Mouse (Mus musculus) kidney, embryonic 15.5 days (tissue): ENCODE measurements at regions not wholly inside any gene's neighbourhood (a gene's known extent, or its start where the extent isn't known, plus 50 kb on each side); places are given as distances from the start of the nearest gene placed in this dataset.

Experiments
- ATAC-seq: fragments of 200-750 bp; cut with Nextera tagmentation; replicated peaks from 2 replicates; pipeline ENCODE4 v1.8.0; 2017; ENCODE audit warnings: moderate TSS enrichment; ENCODE audit not compliant: low FRiP score
- H3K27ac ChIP-seq: fragments of 300-500 bp; sonication (generic); 2 replicates; pipeline ENCODE4 v1.5.1; 2015; ENCODE audit warnings: mild to moderate bottlenecking, inconsistent platforms
- H3K27me3 ChIP-seq: fragments of 300-500 bp; sonication (generic); 2 replicates; pipeline ENCODE4 v1.6.1; 2015; ENCODE audit warnings: inconsistent platforms
- H3K36me3 ChIP-seq: fragments of 300-500 bp; sonication (generic); 2 replicates; pipeline ENCODE4 v1.6.1; 2015; ENCODE audit warnings: inconsistent platforms
- H3K4me1 ChIP-seq: fragments of 300-500 bp; sonication (generic); 2 replicates; pipeline ENCODE4 v1.6.1; 2015; ENCODE audit warnings: inconsistent platforms
- H3K4me2 ChIP-seq: fragments of 300-500 bp; sonication (generic); 2 replicates; pipeline ENCODE4 v1.6.1; 2015; ENCODE audit warnings: moderate library complexity, mild to moderate bottlenecking, inconsistent platforms
- H3K4me3 ChIP-seq: fragments of 300-500 bp; sonication (generic); replicated peaks from 2 replicates; pipeline ENCODE4 v1.5.1; 2015; ENCODE audit warnings: mild to moderate bottlenecking, inconsistent platforms
- H3K9ac ChIP-seq: fragments of 300-500 bp; sonication (generic); 2 replicates; pipeline ENCODE4 v1.6.1; 2015; ENCODE audit warnings: mild to moderate bottlenecking, inconsistent platforms
- H3K9me3 ChIP-seq: fragments of 300-500 bp; sonication (generic); replicated peaks from 2 replicates; pipeline ENCODE4 v1.6.1; 2016; ENCODE audit warnings: inconsistent platforms
- WGBS: fragments of 180-500 bp; shearing (Covaris S2); methylation state at CpG from one replicate; pipeline ENCODE4 v1.1.7; 2015; ENCODE audit warnings: mixed read lengths; 5-methylcytosine and 5-hydroxymethylcytosine counted together

DNA sequence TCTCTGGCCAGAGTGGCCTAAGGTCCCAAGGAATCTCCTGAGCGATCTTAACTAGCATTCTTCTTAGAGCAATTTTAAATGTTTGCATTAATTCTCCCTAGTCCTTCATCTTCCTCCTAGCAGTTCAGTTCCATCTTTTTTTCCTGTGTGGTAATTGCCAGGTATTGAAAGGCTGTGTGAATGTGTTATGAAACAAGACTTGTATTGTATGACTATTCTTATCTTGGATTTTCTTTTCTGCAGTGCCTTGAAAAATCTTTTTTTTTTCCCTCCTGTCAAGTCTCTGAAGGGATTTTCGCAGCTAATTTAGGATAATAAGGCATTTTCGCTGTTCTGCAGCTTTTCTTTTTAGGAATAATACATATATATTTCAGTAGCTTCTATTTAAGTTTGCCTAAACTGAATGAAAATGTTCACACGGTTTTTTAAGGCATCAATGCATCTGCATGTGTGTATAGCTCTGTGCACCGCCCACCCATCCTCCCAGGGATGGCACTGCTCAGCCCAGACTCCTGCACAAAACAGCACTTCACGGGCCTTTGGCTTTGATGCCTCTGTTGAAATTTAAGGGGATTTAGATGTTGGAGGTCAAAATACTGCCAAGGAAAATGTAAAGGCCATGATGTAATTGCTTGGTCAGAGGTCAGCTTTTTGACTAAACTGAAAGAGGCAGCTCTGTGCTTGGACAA lies 132.4 kb downstream of the Fgf9 start:
- 67% methylated on average over 6 of the region's 6 CpGs for WGBS
- Histone ChIP-seq H3K9ac (no peak overlapping the region), H3K4me2 (no peak overlapping the region)

DNA sequence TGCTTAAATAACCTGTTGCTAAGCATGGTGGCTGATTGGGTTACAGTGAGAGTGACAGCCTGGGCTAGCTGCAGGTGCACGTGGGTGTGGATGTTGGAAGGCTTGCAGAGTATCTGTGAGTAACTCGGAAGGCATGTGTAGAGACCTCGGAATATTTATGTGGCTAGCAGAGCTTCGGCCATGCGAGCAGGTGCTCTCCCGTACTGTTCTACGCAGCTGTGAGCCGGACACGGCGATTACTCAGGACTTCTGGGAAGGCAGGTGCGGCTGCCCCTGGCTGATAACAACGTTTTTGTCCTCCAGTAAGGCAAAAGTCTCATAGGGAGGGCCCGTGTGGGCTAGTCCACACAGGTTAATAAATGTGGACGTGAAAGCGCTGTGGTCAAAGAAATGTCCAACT lies 119.6 kb downstream of the Fgf9 start:
- ATAC-seq: 0 out of 2 replicates have a peak, but pooled peaks have one; percentile 25
- no peak overlapping the region for H3K4me3 ChIP-seq
- H3K4me2 ChIP-seq: no peak overlapping the region
- H3K9me3 ChIP-seq: no peaks in the 10 kb centered on the region
- no peak overlapping the region for H3K9ac ChIP-seq
- H3K36me3 ChIP-seq: no peaks in the 10 kb centered on the region
- H3K27ac ChIP-seq: no peak overlapping the region
- no peaks in the 10 kb centered on the region for H3K27me3 ChIP-seq
- no peaks in the 10 kb centered on the region for H3K4me1 ChIP-seq
- 68% methylated on average over 15 of the region's 15 CpGs for WGBS

More for the DNA sequence above, 132.4 kb downstream of the Fgf9 start:
- Histone ChIP-seq H3K4me3 (no peak overlapping the region), H3K36me3 (no peaks in the 10 kb centered on the region), H3K4me1 (no peaks in the 10 kb centered on the region), H3K9me3 (no peaks in the 10 kb centered on the region), H3K27ac (no peak overlapping the region), H3K27me3 (no peaks in the 10 kb centered on the region)
- no peak for ATAC-seq

DNA sequence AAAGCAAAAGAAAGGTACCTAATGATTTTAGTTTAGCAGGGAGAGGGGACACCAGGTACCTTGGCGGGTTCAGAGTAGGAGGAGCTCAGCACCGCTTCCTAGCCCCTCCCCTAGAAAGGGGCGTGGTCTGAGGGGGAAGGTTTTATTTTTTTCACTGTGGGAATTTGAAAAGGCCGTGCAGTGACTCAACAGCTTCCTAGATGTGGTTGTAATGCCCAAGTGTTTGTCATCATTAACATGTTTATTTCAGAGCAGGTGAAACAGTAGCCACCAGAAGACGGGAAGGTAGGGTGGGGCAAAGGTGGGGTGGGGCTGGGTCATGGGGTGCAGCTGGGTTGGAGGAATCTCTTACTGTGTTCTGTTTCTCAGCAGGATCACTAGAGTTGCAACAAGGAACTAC lies 112.5 kb downstream of the Fgf9 start:
- no peak for ATAC-seq
- H3K9me3 ChIP-seq: no peaks in the 10 kb centered on the region
- no peaks in the 10 kb centered on the region for H3K4me1 ChIP-seq
- 77% methylated on average over 5 of the region's 5 CpGs for WGBS
- no peak overlapping the region for H3K4me2 ChIP-seq
- H3K4me3 ChIP-seq: no peak overlapping the region
- no peaks in the 10 kb centered on the region for H3K36me3 ChIP-seq
- no peak overlapping the region for H3K27ac ChIP-seq
- H3K27me3 ChIP-seq: no peaks in the 10 kb centered on the region
- no peak overlapping the region for H3K9ac ChIP-seq

DNA sequence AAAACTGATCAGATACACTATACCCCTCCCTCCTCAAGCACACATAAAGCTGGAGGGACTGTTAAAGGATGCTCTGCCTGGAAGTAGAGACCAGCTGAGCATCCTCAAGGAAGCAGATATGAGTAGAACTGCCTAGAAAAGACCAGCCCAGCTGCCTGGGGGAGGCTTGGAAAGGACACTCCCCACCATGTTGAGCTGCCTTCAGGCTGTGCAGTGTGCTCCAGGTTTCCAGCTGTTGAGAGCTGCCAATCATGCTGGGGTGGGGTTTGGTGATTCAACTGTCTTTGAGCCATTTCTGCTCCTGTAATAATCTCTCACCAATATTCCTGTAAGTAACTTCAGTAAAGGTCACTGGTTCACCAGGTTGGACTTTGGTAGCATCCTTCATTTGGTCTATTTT lies 110.4 kb downstream of the Fgf9 start:
- H3K9ac ChIP-seq: no peak overlapping the region
- no peak for ATAC-seq
- no peak overlapping the region for H3K4me2 ChIP-seq
- H3K4me3 ChIP-seq: no peak overlapping the region
- H3K27ac ChIP-seq: no peak overlapping the region
- H3K9me3 ChIP-seq: no peaks in the 10 kb centered on the region
- 0 out of 2 replicates have a peak, but pooled peaks cover 8% of the 10 kb centered on the region for H3K4me1 ChIP-seq
- no peaks in the 10 kb centered on the region for H3K27me3 ChIP-seq
- no peaks in the 10 kb centered on the region for H3K36me3 ChIP-seq

DNA sequence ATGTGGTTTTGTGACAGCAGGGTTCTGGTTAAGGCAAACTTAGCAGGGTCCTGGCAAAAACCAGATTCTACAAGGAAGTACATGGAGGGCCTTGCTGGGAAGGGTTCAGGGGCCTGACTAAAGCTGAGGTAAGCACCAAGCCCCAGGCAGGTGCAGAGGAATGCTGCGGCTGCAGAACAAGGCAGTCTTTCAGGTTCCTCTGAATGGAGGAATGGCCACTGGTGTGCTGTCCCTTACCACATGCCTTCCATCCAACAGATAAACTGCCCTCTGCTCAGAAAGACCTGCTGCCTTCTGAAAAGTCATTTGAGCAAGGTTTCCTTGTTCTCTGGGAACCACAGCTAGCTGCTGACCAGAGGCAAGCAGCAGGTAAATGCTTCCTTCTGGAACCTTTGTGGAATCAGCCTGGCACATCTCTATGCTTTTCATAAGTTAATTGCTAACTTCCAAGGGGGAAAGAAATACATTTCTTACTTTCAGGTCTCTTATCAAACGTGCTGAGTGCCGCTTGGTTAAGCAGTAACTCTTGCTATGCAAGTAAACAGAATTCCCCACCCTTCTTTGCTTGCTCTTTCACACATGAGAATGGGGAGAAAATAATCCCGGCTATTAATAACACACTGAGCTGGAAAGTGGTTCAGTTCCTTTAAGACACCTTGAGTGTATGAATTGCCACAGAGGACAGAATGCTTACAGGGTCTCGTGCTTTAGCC lies 105.5 kb downstream of the Fgf9 start:
- no peak overlapping the region for H3K4me2 ChIP-seq
- H3K36me3 ChIP-seq: no peaks in the 10 kb centered on the region
- no peaks in the 10 kb centered on the region for H3K27me3 ChIP-seq
- no peak overlapping the region for H3K4me3 ChIP-seq
- no peaks in the 10 kb centered on the region for H3K9me3 ChIP-seq
- 69% methylated on average over 5 of the region's 5 CpGs for WGBS
- peak; percentile 78 for ATAC-seq
- H3K27ac ChIP-seq: peak overlapping the region; percentile 89
- H3K4me1 ChIP-seq: peaks cover 18% of the 10 kb centered on the region; the same call in 1 of the 2 replicates
- H3K9ac ChIP-seq: 0 out of 2 replicates have a peak overlapping the region, but pooled peaks have one; percentile 2

GRCm38 (mm10) chr14:58174512-58174911 lies 104.2 kb downstream of the Fgf9 start:
- no peak for ATAC-seq
- H3K4me2 ChIP-seq: no peak overlapping the region
- H3K4me1 ChIP-seq: peaks cover 18% of the 10 kb centered on the region; the same call in 1 of the 2 replicates
- WGBS: 75% methylated on average over 6 of the region's 6 CpGs
- H3K27me3 ChIP-seq: no peaks in the 10 kb centered on the region
- no peaks in the 10 kb centered on the region for H3K9me3 ChIP-seq
- no peak overlapping the region for H3K9ac ChIP-seq
- H3K27ac ChIP-seq: peak overlapping the region; percentile 89
- H3K36me3 ChIP-seq: no peaks in the 10 kb centered on the region
- no peak overlapping the region for H3K4me3 ChIP-seq

- Histone ChIP-seq H3K9me3 (no peaks in the 10 kb centered on the region), H3K4me1 (0 out of 2 replicates have a peak, but pooled peaks cover 3% of the 10 kb centered on the region)
Measured at GRCm38 (mm10) chr14:58168920-58169319, 98.6 kb downstream of the Fgf9 start.

More at GRCm38 (mm10) chr14:58168920-58169319, 98.6 kb downstream of the Fgf9 start:
- H3K27me3 ChIP-seq: no peaks in the 10 kb centered on the region
- no peak overlapping the region for H3K4me3 ChIP-seq
- WGBS: 74% methylated on average over 5 of the region's 5 CpGs
- no peak overlapping the region for H3K4me2 ChIP-seq
- H3K9ac ChIP-seq: no peak overlapping the region
- H3K36me3 ChIP-seq: no peaks in the 10 kb centered on the region
- no peak overlapping the region for H3K27ac ChIP-seq
- no peak for ATAC-seq
